Mouse (Mus musculus): Measurements from ENCODE around the gene Prrc2c. TPM values are rescaled to one million over a fixed set of nuclear protein-coding genes. Genes with fewer than 3 reads are reported as not detected.

Prrc2c gene
- polyA plus RNA-seq, 1 experiment from 2014 or later = 151 TPM

- no peaks in the 10 kb centered on the region for H3K9me3 ChIP-seq (replicated peaks)
- peak overlapping the region; percentile 100 for H3K27ac ChIP-seq (replicated peaks)
- H3K27me3 ChIP-seq = no peaks in the 10 kb centered on the region
- peak overlapping the region; percentile 98 for H3K9ac ChIP-seq
- no peaks in the 10 kb centered on the region for H3K36me3 ChIP-seq
- peak overlapping the region; percentile 89 for H3K4me3 ChIP-seq (replicated peaks)
- under 1% methylated on average over 10 of the region's 10 CpGs for WGBS
- H3K4me1 ChIP-seq = peaks cover 13% of the 10 kb centered on the region; the same call in 1 of the 2 replicates
- peak overlapping the region; percentile 54 for H3K4me2 ChIP-seq (replicated peaks)
- no peak for ATAC-seq (ENCODE audit: insufficient number of reproducible peaks, low FRiP score, low TSS enrichment, low read depth)
Measured at GRCm38 (mm10) chr1:162739406-162739805, 950 bp downstream of the Prrc2c start.

GRCm38 (mm10) chr1:162738472-162738871 is 1.9 kb downstream of the Prrc2c start:
- H3K36me3 ChIP-seq = no peaks in the 10 kb centered on the region
- no peaks in the 10 kb centered on the region for H3K27me3 ChIP-seq
- ATAC-seq (ENCODE audit: insufficient number of reproducible peaks, low FRiP score, low TSS enrichment, low read depth) = no peak

GRCm38 (mm10) chr1:162735084-162735483 is 5.3 kb downstream of the Prrc2c start:
- Histone ChIP-seq H3K36me3 (no peaks in the 10 kb centered on the region), H3K4me3 (replicated peaks) (no peak overlapping the region), H3K4me2 (replicated peaks) (no peak overlapping the region), H3K27ac (replicated peaks) (no peak overlapping the region), H3K27me3 (no peaks in the 10 kb centered on the region), H3K4me1 (peaks cover 13% of the 10 kb centered on the region; the same call in 1 of the 2 replicates), H3K9me3 (replicated peaks) (no peaks in the 10 kb centered on the region), H3K9ac (no peak overlapping the region)
- WGBS = 81% methylated on average over 4 of the region's 4 CpGs
- no peak for ATAC-seq (ENCODE audit: insufficient number of reproducible peaks, low FRiP score, low TSS enrichment, low read depth)

More at GRCm38 (mm10) chr1:162738472-162738871, 1.9 kb downstream of the Prrc2c start:
- peak overlapping the region; percentile 89 for H3K4me3 ChIP-seq (replicated peaks)
- H3K9me3 ChIP-seq (replicated peaks) = no peaks in the 10 kb centered on the region
- H3K4me1 ChIP-seq = peaks cover 13% of the 10 kb centered on the region; the same call in 1 of the 2 replicates
- no peak overlapping the region for H3K9ac ChIP-seq
- 23% methylated on average over 2 of the region's 2 CpGs for WGBS
- peak overlapping the region; percentile 54 for H3K4me2 ChIP-seq (replicated peaks)
- no peak overlapping the region for H3K27ac ChIP-seq (replicated peaks)

- WGBS = 83% methylated on average over 1 of the region's 1 CpGs
- no peak overlapping the region for H3K4me2 ChIP-seq (replicated peaks)
- no peaks in the 10 kb centered on the region for H3K9me3 ChIP-seq (replicated peaks)
- ATAC-seq (ENCODE audit: insufficient number of reproducible peaks, low FRiP score, low TSS enrichment, low read depth) = no peak
- no peak overlapping the region for H3K4me3 ChIP-seq (replicated peaks)
- H3K36me3 ChIP-seq = no peaks in the 10 kb centered on the region
- no peaks in the 10 kb centered on the region for H3K27me3 ChIP-seq
- no peak overlapping the region for H3K9ac ChIP-seq
- peaks cover 13% of the 10 kb centered on the region; the same call in 1 of the 2 replicates for H3K4me1 ChIP-seq
- H3K27ac ChIP-seq (replicated peaks) = no peak overlapping the region
Measured at GRCm38 (mm10) chr1:162734283-162734682, 6.1 kb downstream of the Prrc2c start.

- no peaks in the 10 kb centered on the region for H3K36me3 ChIP-seq
- H3K4me3 ChIP-seq (replicated peaks) = no peak overlapping the region
- no peak overlapping the region for H3K4me2 ChIP-seq (replicated peaks)
- H3K9me3 ChIP-seq (replicated peaks) = no peaks in the 10 kb centered on the region
- no peak for ATAC-seq (ENCODE audit: insufficient number of reproducible peaks, low FRiP score, low TSS enrichment, low read depth)
- no peaks in the 10 kb centered on the region for H3K27me3 ChIP-seq
- 69% methylated on average over 4 of the region's 4 CpGs for WGBS
- H3K4me1 ChIP-seq = 0 out of 2 replicates have a peak, but pooled peaks cover 2% of the 10 kb centered on the region
- H3K27ac ChIP-seq (replicated peaks) = no peak overlapping the region
- no peak overlapping the region for H3K9ac ChIP-seq
Measured at GRCm38 (mm10) chr1:162732041-162732440, 8.3 kb downstream of the Prrc2c start.

GRCm38 (mm10) chr1:162729436-162729835 is 10.9 kb downstream of the Prrc2c start:
- no peak for ATAC-seq (ENCODE audit: insufficient number of reproducible peaks, low FRiP score, low TSS enrichment, low read depth)

GRCm38 (mm10) chr1:162727981-162728380 is 12.4 kb downstream of the Prrc2c start:
- 0 out of 2 replicates have a peak, but pooled peaks cover 2% of the 10 kb centered on the region for H3K4me1 ChIP-seq
- H3K9ac ChIP-seq = no peak overlapping the region
- H3K27ac ChIP-seq (replicated peaks) = no peak overlapping the region
- no peak overlapping the region for H3K4me3 ChIP-seq (replicated peaks)
- 86% methylated on average over 6 of the region's 6 CpGs for WGBS
- H3K27me3 ChIP-seq = no peaks in the 10 kb centered on the region
- no peak for ATAC-seq (ENCODE audit: insufficient number of reproducible peaks, low FRiP score, low TSS enrichment, low read depth)
- H3K36me3 ChIP-seq = peaks cover 10% of the 10 kb centered on the region
- H3K4me2 ChIP-seq (replicated peaks) = no peak overlapping the region
- H3K9me3 ChIP-seq (replicated peaks) = no peaks in the 10 kb centered on the region

More at GRCm38 (mm10) chr1:162729436-162729835, 10.9 kb downstream of the Prrc2c start:
- 81% methylated on average over 2 of the region's 2 CpGs for WGBS
- no peaks in the 10 kb centered on the region for H3K36me3 ChIP-seq
- H3K9ac ChIP-seq = no peak overlapping the region
- H3K4me1 ChIP-seq = 0 out of 2 replicates have a peak, but pooled peaks cover 2% of the 10 kb centered on the region
- no peak overlapping the region for H3K27ac ChIP-seq (replicated peaks)
- H3K27me3 ChIP-seq = no peaks in the 10 kb centered on the region
- no peaks in the 10 kb centered on the region for H3K9me3 ChIP-seq (replicated peaks)
- H3K4me2 ChIP-seq (replicated peaks) = no peak overlapping the region
- H3K4me3 ChIP-seq (replicated peaks) = no peak overlapping the region

- no peak overlapping the region for H3K4me2 ChIP-seq (replicated peaks)
- ATAC-seq (ENCODE audit: insufficient number of reproducible peaks, low FRiP score, low TSS enrichment, low read depth) = no peak
- 0 out of 2 replicates have a peak, but pooled peaks cover 2% of the 10 kb centered on the region for H3K4me1 ChIP-seq
- no peaks in the 10 kb centered on the region for H3K9me3 ChIP-seq (replicated peaks)
- no peaks in the 10 kb centered on the region for H3K27me3 ChIP-seq
- no peak overlapping the region for H3K9ac ChIP-seq
- H3K4me3 ChIP-seq (replicated peaks) = no peak overlapping the region
- no peak overlapping the region for H3K27ac ChIP-seq (replicated peaks)
- H3K36me3 ChIP-seq = peaks cover 28% of the 10 kb centered on the region
Measured at GRCm38 (mm10) chr1:162723610-162724009, 16.7 kb downstream of the Prrc2c start.

GRCm38 (mm10) chr1:162720645-162721044 is 19.7 kb downstream of the Prrc2c start:
- no peaks in the 10 kb centered on the region for H3K4me1 ChIP-seq
- WGBS = 90% methylated on average over 2 of the region's 2 CpGs

GRCm38 (mm10) chr1:162700389-162701066 is 39.8 kb downstream of the Prrc2c start:
- H3K9ac ChIP-seq = no peak overlapping the region
- H3K27me3 ChIP-seq = no peaks in the 10 kb centered on the region
- 81% methylated on average over 8 of the region's 8 CpGs for WGBS
- no peak overlapping the region for H3K4me3 ChIP-seq (replicated peaks)
- no peaks in the 10 kb centered on the region for H3K4me1 ChIP-seq
- H3K4me2 ChIP-seq (replicated peaks) = no peak overlapping the region
- H3K27ac ChIP-seq (replicated peaks) = no peak overlapping the region
- no peaks in the 10 kb centered on the region for H3K9me3 ChIP-seq (replicated peaks)
- ATAC-seq (ENCODE audit: insufficient number of reproducible peaks, low FRiP score, low TSS enrichment, low read depth) = no peak
- peaks cover 67% of the 10 kb centered on the region for H3K36me3 ChIP-seq

More at GRCm38 (mm10) chr1:162720645-162721044, 19.7 kb downstream of the Prrc2c start:
- no peak overlapping the region for H3K27ac ChIP-seq (replicated peaks)
- peaks cover 41% of the 10 kb centered on the region for H3K36me3 ChIP-seq
- no peak overlapping the region for H3K9ac ChIP-seq
- H3K27me3 ChIP-seq = no peaks in the 10 kb centered on the region
- no peak overlapping the region for H3K4me2 ChIP-seq (replicated peaks)
- no peaks in the 10 kb centered on the region for H3K9me3 ChIP-seq (replicated peaks)
- no peak for ATAC-seq (ENCODE audit: insufficient number of reproducible peaks, low FRiP score, low TSS enrichment, low read depth)
- H3K4me3 ChIP-seq (replicated peaks) = no peak overlapping the region

GRCm38 (mm10) chr1:162697866-162698265 is 42.5 kb downstream of the Prrc2c start:
- H3K4me3 ChIP-seq (replicated peaks) = no peak overlapping the region
- no peak for ATAC-seq (ENCODE audit: insufficient number of reproducible peaks, low FRiP score, low TSS enrichment, low read depth)
- no peak overlapping the region for H3K9ac ChIP-seq
- no peak overlapping the region for H3K27ac ChIP-seq (replicated peaks)
- H3K4me2 ChIP-seq (replicated peaks) = no peak overlapping the region
- H3K4me1 ChIP-seq = no peaks in the 10 kb centered on the region
- H3K27me3 ChIP-seq = no peaks in the 10 kb centered on the region
- 89% methylated on average over 6 of the region's 6 CpGs for WGBS
- H3K36me3 ChIP-seq = peaks cover 65% of the 10 kb centered on the region
- H3K9me3 ChIP-seq (replicated peaks) = no peaks in the 10 kb centered on the region

GRCm38 (mm10) chr1:162693721-162694120 is 46.6 kb downstream of the Prrc2c start:
- no peak overlapping the region for H3K27ac ChIP-seq (replicated peaks)
- H3K36me3 ChIP-seq = peaks cover 68% of the 10 kb centered on the region
- no peaks in the 10 kb centered on the region for H3K4me1 ChIP-seq
- WGBS = 84% methylated on average over 2 of the region's 2 CpGs
- ATAC-seq (ENCODE audit: insufficient number of reproducible peaks, low FRiP score, low TSS enrichment, low read depth) = no peak
- H3K9me3 ChIP-seq (replicated peaks) = no peaks in the 10 kb centered on the region
- no peak overlapping the region for H3K4me3 ChIP-seq (replicated peaks)
- no peak overlapping the region for H3K9ac ChIP-seq
- no peaks in the 10 kb centered on the region for H3K27me3 ChIP-seq
- no peak overlapping the region for H3K4me2 ChIP-seq (replicated peaks)
